In genomic region chr16:56012789-56013743, GRCm38 (mm10) we compare ENCODE assay signal across 14 mouse cellular contexts. TPM values are rescaled to one million over a fixed set of nuclear protein-coding genes. Genes with fewer than 3 reads are reported as not detected.
A peak's percentile ranks its signal among the peaks of the same experiment; 100 is the strongest.
DNase-seq lines count a peak whose midpoint lies in the region; ATAC-seq and TF ChIP-seq lines count a peak whose summit lies in the region.
"Had no signal": no experiment of that assay in that cellular context is flagged by ENCODE, and none has a peak within 500 bp of the region (broad histone marks: within the 10 kb centered on the region; RNA-seq: fewer than 3 reads in every experiment).

No protein-coding gene starts in this region.

- H3K4me1 ChIP-seq in kidney, embryonic 16.5 days (ENCODE audit: insufficient read depth, low read length): no peaks in the 10 kb centered on the region
- H3K4me1 ChIP-seq in ES-Bruce4 (ENCODE audit: control insufficient read depth, insufficient read depth, low read length): no peaks in the 10 kb centered on the region
- no peaks in the 10 kb centered on the region for H3K4me1 ChIP-seq in hindbrain, embryonic 16.5 days (ENCODE audit: control insufficient read depth, insufficient read depth, low read depth, low read length)
- H3K4me1 ChIP-seq: neural tube, embryonic 12.5 days had no signal

- TF ChIP-seq POLR2A in ES-Bruce4 (IDR thresholded peaks at IDR 0.05; ENCODE audit: insufficient read depth, low read length): no peak

- peaks cover 13% of the 10 kb centered on the region for H3K36me3 ChIP-seq in kidney, embryonic 16.5 days (ENCODE audit: insufficient read depth, low read length)
- peaks cover 10% of the 10 kb centered on the region for H3K36me3 ChIP-seq in ES-Bruce4 (ENCODE audit: control insufficient read depth, insufficient read depth, low read length, poor library complexity, severe bottlenecking)
- peaks cover 10% of the 10 kb centered on the region for H3K36me3 ChIP-seq in hindbrain, embryonic 16.5 days (ENCODE audit: control insufficient read depth, insufficient read depth, low read length)

- WGBS in kidney, embryonic 16.5 days: 88% methylated on average over 10 of the region's 10 CpGs
- WGBS in hindbrain, embryonic 16.5 days: 87% methylated on average over 10 of the region's 10 CpGs

- no peak overlapping the region for H3K4me3 ChIP-seq in kidney, embryonic 16.5 days (ENCODE audit: low read length)
- H3K4me3 ChIP-seq in ES-Bruce4 (ENCODE audit: low read depth, low read length): no peak overlapping the region
- H3K4me3 ChIP-seq in hindbrain, embryonic 16.5 days (ENCODE audit: low read length): no peak overlapping the region
- H3K4me3 ChIP-seq in gastrocnemius, adult 2 months: no peak overlapping the region
- H3K4me3 ChIP-seq: neural tube, embryonic 12.5 days had no signal

- DNase-seq in kidney, postnatal 14 days: no peak
- DNase-seq in A20 (ENCODE audit: low read depth, low spot score): peak; percentile 32
- no peak for DNase-seq in gastrocnemius, adult 2 months
- DNase-seq in adrenal gland, adult 8-10 months: no peak
- DNase-seq in adrenal gland, postnatal 36 days: no peak
- DNase-seq: adrenal gland, postnatal 10 days; heart, postnatal 36 days; left cerebral cortex, postnatal 4 days; right cerebral cortex, postnatal 14 days had no signal

- no peak overlapping the region for H3K27ac ChIP-seq in kidney, embryonic 16.5 days (ENCODE audit: low read length)
- H3K27ac ChIP-seq in ES-Bruce4 (ENCODE audit: insufficient read depth, low read length): peak overlapping the region; percentile 6; the same call in 1 of the 2 replicates
- H3K27ac ChIP-seq in hindbrain, embryonic 16.5 days (ENCODE audit: low read depth, low read length): no peak overlapping the region
- H3K27ac ChIP-seq in gastrocnemius, adult 2 months: no peak overlapping the region
- H3K27ac ChIP-seq: neural tube, embryonic 12.5 days had no signal

- TF ChIP-seq EP300 in ES-Bruce4 (IDR thresholded peaks at IDR 0.05; ENCODE audit: insufficient read depth, low read depth, low read length): no peak

- ATAC-seq in kidney, embryonic 16.5 days (ENCODE audit: low FRiP score, low TSS enrichment): peak; percentile 61; the same call in 1 of the 2 replicates
- ATAC-seq in hindbrain, embryonic 16.5 days: peak; percentile 49
- ATAC-seq: lung, postnatal 0 days had no signal

- H3K27me3 ChIP-seq in kidney, embryonic 16.5 days (ENCODE audit: insufficient read depth, low read length): no peaks in the 10 kb centered on the region
- no peaks in the 10 kb centered on the region for H3K27me3 ChIP-seq in ES-Bruce4 (ENCODE audit: control insufficient read depth, insufficient read depth, low read length, poor library complexity, severe bottlenecking)
- no peaks in the 10 kb centered on the region for H3K27me3 ChIP-seq in hindbrain, embryonic 16.5 days (replicated peaks; ENCODE audit: control insufficient read depth, insufficient read depth, low read length)
- H3K27me3 ChIP-seq: neural tube, embryonic 12.5 days had no signal

- no peak overlapping the region for H3K9ac ChIP-seq in kidney, embryonic 16.5 days (replicated peaks; ENCODE audit: low read length)
- H3K9ac ChIP-seq in ES-Bruce4 (ENCODE audit: low read depth, poor library complexity, severe bottlenecking): no peak overlapping the region
- no peak overlapping the region for H3K9ac ChIP-seq in hindbrain, embryonic 16.5 days (ENCODE audit: low read depth, low read length)
- H3K9ac ChIP-seq: neural tube, embryonic 12.5 days had no signal

- H3K9me3 ChIP-seq in kidney, embryonic 16.5 days (ENCODE audit: low read length): no peaks in the 10 kb centered on the region
- H3K9me3 ChIP-seq in ES-Bruce4 (replicated peaks; ENCODE audit: control insufficient read depth, insufficient read depth, low read length, poor library complexity, severe bottlenecking): no peaks in the 10 kb centered on the region
- H3K9me3 ChIP-seq in hindbrain, embryonic 16.5 days (ENCODE audit: control insufficient read depth, low read length): no peaks in the 10 kb centered on the region; the same call in 1 of the 2 replicates
- H3K9me3 ChIP-seq: neural tube, embryonic 12.5 days had no signal

- no peak for TF ChIP-seq CTCF in ES-Bruce4 (IDR thresholded peaks at IDR 0.05; ENCODE audit: low read depth, low read length)
- no peak for TF ChIP-seq CTCF in gastrocnemius, adult 2 months (IDR thresholded peaks at IDR 0.05)

- H3K4me2 ChIP-seq in kidney, embryonic 16.5 days (replicated peaks; ENCODE audit: low read depth, low read length): no peak overlapping the region
- H3K4me2 ChIP-seq in hindbrain, embryonic 16.5 days (ENCODE audit: low read length): no peak overlapping the region
- H3K4me2 ChIP-seq: neural tube, embryonic 12.5 days had no signal

- intact Hi-C loops in gastrocnemius, adult 2 months (cut with DNase I): no loop called here

RNA-seq across cellular contexts. Expression of gene Pcnp, which starts 16.5 kb away (rescaled TPM):
- polyA plus RNA-seq in kidney, embryonic 16.5 days (2015; fragmentation: Nextera tagmentation; extraction: Ambion mirVana): 210 and 217 TPM in 2 replicates
- polyA plus RNA-seq in ES-Bruce4 (2011; ENCODE audit: insufficient read depth, insufficient read length, low read depth, missing spikeins): 248 and 256 TPM in 2 replicates
- 190 and 191 TPM in 2 replicates for polyA plus RNA-seq in hindbrain, embryonic 16.5 days (2015; fragmentation: Nextera tagmentation; extraction: Ambion mirVana)
- total RNA-seq in gastrocnemius, adult 2 months (2021): 10 to 100 TPM; 55.9 to 62.6 TPM
- total RNA-seq in adrenal gland, adult 8-10 months (2022): 100 to 1,000 TPM; 102 to 138 (median 126) TPM
- total RNA-seq in adrenal gland, postnatal 36 days (2021): 100 to 1,000 TPM; 106 to 123 TPM

RNA-seq across cellular contexts. Expression of gene Trmt10c, which starts 24.6 kb away (rescaled TPM):
- polyA plus RNA-seq in kidney, embryonic 16.5 days (2015; fragmentation: Nextera tagmentation; extraction: Ambion mirVana): 27.8 and 28.6 TPM in 2 replicates
- polyA plus RNA-seq in ES-Bruce4 (2011; ENCODE audit: insufficient read depth, insufficient read length, low read depth, missing spikeins): 24.3 and 25.3 TPM in 2 replicates
- 17.1 and 17.5 TPM in 2 replicates for polyA plus RNA-seq in hindbrain, embryonic 16.5 days (2015; fragmentation: Nextera tagmentation; extraction: Ambion mirVana)
- 10 to 100 TPM in 1 of 2 experiments, 1 to 10 TPM in 1; 8.4 to 10.2 TPM for total RNA-seq in gastrocnemius, adult 2 months (2021)
- total RNA-seq in adrenal gland, adult 8-10 months (2022): 10 to 100 TPM; 16.0 to 19.5 (median 18.7) TPM
- 10 to 100 TPM; 21.8 to 24.0 TPM for total RNA-seq in adrenal gland, postnatal 36 days (2021)

RNA-seq across cellular contexts. Expression of gene Senp7, which starts 35.1 kb away (rescaled TPM):
- polyA plus RNA-seq in kidney, embryonic 16.5 days (2015; fragmentation: Nextera tagmentation; extraction: Ambion mirVana): 24.6 and 27.2 TPM in 2 replicates
- polyA plus RNA-seq in ES-Bruce4 (2011; ENCODE audit: insufficient read depth, insufficient read length, low read depth, missing spikeins): 18.8 and 24.4 TPM in 2 replicates
- 41.0 and 41.4 TPM in 2 replicates for polyA plus RNA-seq in hindbrain, embryonic 16.5 days (2015; fragmentation: Nextera tagmentation; extraction: Ambion mirVana)
- total RNA-seq in gastrocnemius, adult 2 months (2021): 10 to 100 TPM; 10.9 to 14.6 TPM
- total RNA-seq in adrenal gland, adult 8-10 months (2022): 10 to 100 TPM; 18.0 to 33.3 (median 25.4) TPM
- total RNA-seq in adrenal gland, postnatal 36 days (2021): 10 to 100 TPM; 21.7 to 22.9 TPM

RNA-seq across cellular contexts. Expression of gene Zbtb11, which starts 39.4 kb away (rescaled TPM):
- 16.5 and 18.9 TPM in 2 replicates for polyA plus RNA-seq in kidney, embryonic 16.5 days (2015; fragmentation: Nextera tagmentation; extraction: Ambion mirVana)
- 19.6 and 20.5 TPM in 2 replicates for polyA plus RNA-seq in ES-Bruce4 (2011; ENCODE audit: insufficient read depth, insufficient read length, low read depth, missing spikeins)
- polyA plus RNA-seq in hindbrain, embryonic 16.5 days (2015; fragmentation: Nextera tagmentation; extraction: Ambion mirVana): 21.0 and 23.0 TPM in 2 replicates
- total RNA-seq in gastrocnemius, adult 2 months (2021): 10 to 100 TPM; 12.4 to 13.0 TPM
- total RNA-seq in adrenal gland, adult 8-10 months (2022): 10 to 100 TPM; 21.0 to 22.3 (median 21.6) TPM
- 10 to 100 TPM; 22.4 to 23.4 TPM for total RNA-seq in adrenal gland, postnatal 36 days (2021)

RNA-seq across cellular contexts. Expression of gene Rpl24, which starts 47.0 kb away (rescaled TPM):
- polyA plus RNA-seq in kidney, embryonic 16.5 days (2015; fragmentation: Nextera tagmentation; extraction: Ambion mirVana): 611 and 649 TPM in 2 replicates
- polyA plus RNA-seq in ES-Bruce4 (2011; ENCODE audit: insufficient read depth, insufficient read length, low read depth, missing spikeins): 1,642 and 1,799 TPM in 2 replicates
- polyA plus RNA-seq in hindbrain, embryonic 16.5 days (2015; fragmentation: Nextera tagmentation; extraction: Ambion mirVana): 404 and 411 TPM in 2 replicates
- 100 to 1,000 TPM; 585 to 675 TPM for total RNA-seq in gastrocnemius, adult 2 months (2021)
- total RNA-seq in adrenal gland, adult 8-10 months (2022): 100 to 1,000 TPM; 569 to 683 (median 613) TPM
- 100 to 1,000 TPM; 748 to 767 TPM for total RNA-seq in adrenal gland, postnatal 36 days (2021)
